Mouse (Mus musculus): ENCODE measurements around the gene Opn1sw.

Gene Opn1sw

DNA sequence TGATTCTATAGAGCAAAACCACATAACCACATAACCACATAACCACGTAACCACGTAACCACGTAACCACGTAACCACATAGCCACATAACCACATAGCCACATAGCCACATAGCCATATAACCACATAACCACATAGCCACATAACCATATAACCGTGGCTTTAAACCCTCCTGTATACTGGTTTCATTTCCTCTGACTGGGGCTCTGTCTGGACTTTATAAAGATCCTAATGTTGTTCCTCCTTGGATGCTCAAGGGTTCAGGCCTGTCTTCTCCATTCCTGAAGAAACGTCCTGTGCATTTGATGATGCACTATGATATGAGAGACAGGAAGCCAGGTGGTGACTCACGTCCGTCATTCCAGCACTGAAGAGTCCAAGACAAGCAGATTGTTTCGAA is 61.3 kb downstream of the Opn1sw start:
- no peak for DNase-seq

All from cerebellum, adult 18-20 months (tissue).